Mouse (Mus musculus): Measurements from ENCODE around the gene Serbp1. TPM values are rescaled to one million over a fixed set of nuclear protein-coding genes. Genes with fewer than 3 reads are reported as not detected.

Gene Serbp1
- 179 and 201 TPM in 2 replicates for polyA plus RNA-seq (2012; rRNA removed)

- Histone ChIP-seq H3K27ac (ENCODE audit: insufficient read depth, low read length) (no peak within 1 kb of the TSS), H3K4me1 (ENCODE audit: control insufficient read depth, insufficient read depth, low read length) (no peaks in the 10 kb centered on the region; the same call in 1 of the 2 replicates), H3K4me3 (ENCODE audit: insufficient read depth, low read length) (no peak within 1 kb of the TSS)
- no peak for TF ChIP-seq POLR2A (IDR thresholded peaks at IDR 0.05; ENCODE audit: extremely low read depth, insufficient read depth, low read length)
- no peak for TF ChIP-seq CTCF (IDR thresholded peaks at IDR 0.05; ENCODE audit: extremely low read depth, insufficient read depth, low read length)
Measured at GRCm38 (mm10) chr6:67237977-67238376, at the start of gene Serbp1. TSS of gene Serbp1 (plus strand) at chr6:67238176.

GRCm38 (mm10) chr6:67193591-67193990, 44.4 kb upstream of the Serbp1 start:
- Histone ChIP-seq H3K27ac (ENCODE audit: insufficient read depth, low read length) (no peak overlapping the region), H3K4me3 (ENCODE audit: insufficient read depth, low read length) (no peak overlapping the region), H3K4me1 (ENCODE audit: control insufficient read depth, insufficient read depth, low read length) (no peaks in the 10 kb centered on the region; the same call in 1 of the 2 replicates)
- TF ChIP-seq POLR2A (IDR thresholded peaks at IDR 0.05; ENCODE audit: extremely low read depth, insufficient read depth, low read length) (no peak), CTCF (IDR thresholded peaks at IDR 0.05; ENCODE audit: extremely low read depth, insufficient read depth, low read length) (no peak)

- no peak overlapping the region for H3K4me3 ChIP-seq (ENCODE audit: insufficient read depth, low read length)
- TF ChIP-seq POLR2A (IDR thresholded peaks at IDR 0.05; ENCODE audit: extremely low read depth, insufficient read depth, low read length) (no peak), CTCF (IDR thresholded peaks at IDR 0.05; ENCODE audit: extremely low read depth, insufficient read depth, low read length) (no peak)
Measured at GRCm38 (mm10) chr6:67194606-67195005, 43.4 kb upstream of the Serbp1 start.

GRCm38 (mm10) chr6:67195148-67195611, 42.8 kb upstream of the Serbp1 start:
- Histone ChIP-seq H3K27ac (ENCODE audit: insufficient read depth, low read length) (no peak overlapping the region), H3K4me3 (ENCODE audit: insufficient read depth, low read length) (no peak overlapping the region), H3K4me1 (ENCODE audit: control insufficient read depth, insufficient read depth, low read length) (no peaks in the 10 kb centered on the region; the same call in 1 of the 2 replicates)
- no peak for TF ChIP-seq CTCF (IDR thresholded peaks at IDR 0.05; ENCODE audit: extremely low read depth, insufficient read depth, low read length)
- TF ChIP-seq POLR2A (IDR thresholded peaks at IDR 0.05; ENCODE audit: extremely low read depth, insufficient read depth, low read length) = no peak

More at GRCm38 (mm10) chr6:67194606-67195005, 43.4 kb upstream of the Serbp1 start:
- H3K4me1 ChIP-seq (ENCODE audit: control insufficient read depth, insufficient read depth, low read length) = no peaks in the 10 kb centered on the region; the same call in 1 of the 2 replicates
- H3K27ac ChIP-seq (ENCODE audit: insufficient read depth, low read length) = no peak overlapping the region

- H3K4me3 ChIP-seq (ENCODE audit: insufficient read depth, low read length) = no peak overlapping the region
- H3K4me1 ChIP-seq (ENCODE audit: control insufficient read depth, insufficient read depth, low read length) = no peaks in the 10 kb centered on the region
- no peak overlapping the region for H3K27ac ChIP-seq (ENCODE audit: insufficient read depth, low read length)
- TF ChIP-seq CTCF (IDR thresholded peaks at IDR 0.05; ENCODE audit: extremely low read depth, insufficient read depth, low read length) = no peak
- TF ChIP-seq POLR2A (IDR thresholded peaks at IDR 0.05; ENCODE audit: extremely low read depth, insufficient read depth, low read length) = no peak
Measured at GRCm38 (mm10) chr6:67196821-67197220, 41.2 kb upstream of the Serbp1 start.

- TF ChIP-seq POLR2A (IDR thresholded peaks at IDR 0.05; ENCODE audit: extremely low read depth, insufficient read depth, low read length) (no peak), CTCF (IDR thresholded peaks at IDR 0.05; ENCODE audit: extremely low read depth, insufficient read depth, low read length) (peak; percentile 57)
- Histone ChIP-seq H3K4me3 (ENCODE audit: insufficient read depth, low read length) (no peak overlapping the region), H3K4me1 (ENCODE audit: control insufficient read depth, insufficient read depth, low read length) (no peaks in the 10 kb centered on the region), H3K27ac (ENCODE audit: insufficient read depth, low read length) (no peak overlapping the region)
Measured at GRCm38 (mm10) chr6:67198085-67198484, 39.9 kb upstream of the Serbp1 start.

- Histone ChIP-seq H3K4me1 (ENCODE audit: control insufficient read depth, insufficient read depth, low read length) (no peaks in the 10 kb centered on the region), H3K27ac (ENCODE audit: insufficient read depth, low read length) (no peak overlapping the region), H3K4me3 (ENCODE audit: insufficient read depth, low read length) (no peak overlapping the region)
- TF ChIP-seq POLR2A (IDR thresholded peaks at IDR 0.05; ENCODE audit: extremely low read depth, insufficient read depth, low read length) (no peak), CTCF (IDR thresholded peaks at IDR 0.05; ENCODE audit: extremely low read depth, insufficient read depth, low read length) (no peak)
Measured at GRCm38 (mm10) chr6:67200715-67201322, 37.2 kb upstream of the Serbp1 start.

GRCm38 (mm10) chr6:67205081-67206037, 32.6 kb upstream of the Serbp1 start:
- no peak for TF ChIP-seq CTCF (IDR thresholded peaks at IDR 0.05; ENCODE audit: extremely low read depth, insufficient read depth, low read length)
- no peak for TF ChIP-seq POLR2A (IDR thresholded peaks at IDR 0.05; ENCODE audit: extremely low read depth, insufficient read depth, low read length)
- Histone ChIP-seq H3K4me1 (ENCODE audit: control insufficient read depth, insufficient read depth, low read length) (no peaks in the 10 kb centered on the region), H3K27ac (ENCODE audit: insufficient read depth, low read length) (no peak overlapping the region), H3K4me3 (ENCODE audit: insufficient read depth, low read length) (no peak overlapping the region)

GRCm38 (mm10) chr6:67212362-67212761, 25.6 kb upstream of the Serbp1 start:
- no peaks in the 10 kb centered on the region for H3K4me1 ChIP-seq (ENCODE audit: control insufficient read depth, insufficient read depth, low read length)
- H3K4me3 ChIP-seq (ENCODE audit: insufficient read depth, low read length) = no peak overlapping the region
- TF ChIP-seq POLR2A (IDR thresholded peaks at IDR 0.05; ENCODE audit: extremely low read depth, insufficient read depth, low read length) (no peak), CTCF (IDR thresholded peaks at IDR 0.05; ENCODE audit: extremely low read depth, insufficient read depth, low read length) (no peak)
- H3K27ac ChIP-seq (ENCODE audit: insufficient read depth, low read length) = no peak overlapping the region

Measured in cortical plate, adult 2 months (tissue).